Mouse (Mus musculus) MEL (cell line): ENCODE results near the gene Cyb5d2. TPM values are rescaled to one million over a fixed set of nuclear protein-coding genes. Genes with fewer than 3 reads are reported as not detected.

Experiments used
- DNase-seq: peaks from one replicate; pipeline ENCODE4 v3.0.0; 2011; ENCODE audit warnings: low read depth, low spot score
- H3K27ac ChIP-seq: 2 replicates; pipeline ENCODE4 v1.5.1; 2012; ENCODE audit warnings: low read depth, mild to moderate bottlenecking, control low read depth, low read length, moderate library complexity; ENCODE audit not compliant: control insufficient read depth
- H3K27me3 ChIP-seq, 2 experiments: fragments of 150-350 bp in 1 of 2; sonication (generic) in 1 of 2; 2 replicates each; pipeline ENCODE4 v1.6.1; 2012; ENCODE audit warnings: low read length in 2 of 2, mild to moderate bottlenecking in 2 of 2, improper control_type of control experiment in 1 of 2, moderate library complexity in 1 of 2; ENCODE audit not compliant: insufficient read depth in 2 of 2, control insufficient read depth in 1 of 2
- H3K36me3 ChIP-seq, 2 experiments: 2 replicates each; pipeline ENCODE4 v1.6.1; 2012 to 2014; ENCODE audit warnings: low read length in 2 of 2, improper control_type of control experiment in 1 of 2, inconsistent platforms in 1 of 2, mild to moderate bottlenecking in 1 of 2; ENCODE audit not compliant: insufficient read depth in 2 of 2, control insufficient read depth in 1 of 2
- H3K4me1 ChIP-seq, 2 experiments: fragments of 150-350 bp in 1 of 2; sonication (generic) in 1 of 2; 2 replicates each; pipeline ENCODE4 v1.6.1; 2012; ENCODE audit warnings: low read length in 2 of 2, improper control_type of control experiment in 1 of 2, mild to moderate bottlenecking in 1 of 2; ENCODE audit not compliant: insufficient read depth in 2 of 2, control insufficient read depth in 1 of 2
- H3K4me3 ChIP-seq, 2 experiments: fragments of 150-350 bp in 1 of 2; sonication (generic) in 1 of 2; 2 replicates each; pipeline ENCODE4 v1.5.1; 2012; ENCODE audit warnings: low read depth in 2 of 2, low read length in 2 of 2, mild to moderate bottlenecking in 2 of 2, moderate library complexity in 2 of 2, control low read depth in 1 of 2, improper control_type of control experiment in 1 of 2; ENCODE audit not compliant: control insufficient read depth in 1 of 2, insufficient read depth in 1 of 2
- H3K79me2 ChIP-seq: 2 replicates; pipeline ENCODE4 v1.6.1; 2012; ENCODE audit warnings: mild to moderate bottlenecking, low read length, moderate library complexity; ENCODE audit not compliant: control insufficient read depth, poor library complexity, insufficient read depth
- H3K9ac ChIP-seq: 2 replicates; pipeline ENCODE4 v1.6.1; 2012; ENCODE audit warnings: low read depth, mild to moderate bottlenecking, control low read depth, low read length, moderate library complexity; ENCODE audit not compliant: control insufficient read depth, poor library complexity, severe bottlenecking
- H3K9me3 ChIP-seq: fragments of 150-350 bp; sonication (generic); replicated peaks from 2 replicates; pipeline ENCODE4 v1.6.1; 2012; ENCODE audit warnings: mild to moderate bottlenecking, low read length, improper control_type of control experiment, moderate library complexity; ENCODE audit not compliant: insufficient read depth
- E2F4 ChIP-seq: IDR thresholded peaks from 2 replicates; pipeline ENCODE4 v1.6.1; 2011; ENCODE audit warnings: low read depth, low read length, improper control_type of control experiment, borderline replicate concordance
- EP300 ChIP-seq, 2 experiments: IDR thresholded peaks; 2 replicates each; pipeline ENCODE4 v1.6.1; 2011; ENCODE audit warnings: improper control_type of control experiment in 2 of 2, low read length in 2 of 2, low read depth in 1 of 2, mild to moderate bottlenecking in 1 of 2
- GATA1 ChIP-seq: IDR thresholded peaks from 2 replicates; pipeline ENCODE4 v1.6.1; 2011; ENCODE audit warnings: low read depth, low read length, improper control_type of control experiment
- JUND ChIP-seq: IDR thresholded peaks from 2 replicates; pipeline ENCODE4 v1.6.1; 2011; ENCODE audit warnings: low read depth, mild to moderate bottlenecking, improper control_type of control experiment, low read length
- MAFK ChIP-seq: IDR thresholded peaks from 2 replicates; pipeline ENCODE4 v1.6.1; 2011; ENCODE audit warnings: low read depth, mild to moderate bottlenecking, low read length, improper control_type of control experiment, borderline replicate concordance
- MAX ChIP-seq: IDR thresholded peaks from 2 replicates; pipeline ENCODE4 v1.6.1; 2011; ENCODE audit warnings: low read length, improper control_type of control experiment
- MYB ChIP-seq: IDR thresholded peaks from 2 replicates; pipeline ENCODE4 v1.6.1; 2011; ENCODE audit warnings: mild to moderate bottlenecking, low read depth, low read length, improper control_type of control experiment
- NELFE ChIP-seq: IDR thresholded peaks from 2 replicates; pipeline ENCODE4 v1.6.1; 2011; ENCODE audit warnings: low read depth, low read length, improper control_type of control experiment
- POLR2A ChIP-seq, 2 experiments: IDR thresholded peaks; 2 replicates each; pipeline ENCODE4 v1.6.1; 2011 to 2012; ENCODE audit warnings: low read length in 2 of 2, mild to moderate bottlenecking in 2 of 2, control low read depth in 1 of 2, improper control_type of control experiment in 1 of 2, low read depth in 1 of 2, moderate library complexity in 1 of 2; ENCODE audit not compliant: control insufficient read depth in 1 of 2, insufficient read depth in 1 of 2, poor library complexity in 1 of 2
- POLR2AphosphoS2 ChIP-seq: IDR thresholded peaks from 2 replicates; pipeline ENCODE4 v1.6.1; 2011; ENCODE audit warnings: low read length, improper control_type of control experiment
- POLR2AphosphoS5 ChIP-seq: IDR thresholded peaks from 2 replicates; pipeline ENCODE4 v1.6.1; 2012; ENCODE audit warnings: low read depth, borderline replicate concordance, mild to moderate bottlenecking, inconsistent platforms, low read length, moderate library complexity, mixed read lengths
- RAD21 ChIP-seq: IDR thresholded peaks from 2 replicates; pipeline ENCODE4 v1.6.1; 2011; ENCODE audit warnings: mild to moderate bottlenecking, low read depth, low read length, improper control_type of control experiment
- RCOR1 ChIP-seq: IDR thresholded peaks from 2 replicates; pipeline ENCODE4 v1.6.1; 2012; ENCODE audit warnings: low read depth, mild to moderate bottlenecking, inconsistent platforms, low read length, improper control_type of control experiment
- SMC3 ChIP-seq: IDR thresholded peaks from 2 replicates; pipeline ENCODE4 v1.6.1; 2011; ENCODE audit warnings: low read depth, low read length, improper control_type of control experiment
- TBP ChIP-seq: IDR thresholded peaks from 2 replicates; pipeline ENCODE4 v1.8.0; 2011; ENCODE audit warnings: low read depth, low read length, improper control_type of control experiment
- TCF12 ChIP-seq: IDR thresholded peaks from 2 replicates; pipeline ENCODE4 v1.6.1; 2014; ENCODE audit warnings: low read depth, mild to moderate bottlenecking, inconsistent platforms, low read length, improper control_type of control experiment, moderate library complexity
- USF1 ChIP-seq: IDR thresholded peaks from 2 replicates; pipeline ENCODE4 v1.6.1; 2014; ENCODE audit warnings: low read depth, mild to moderate bottlenecking, inconsistent platforms, low read length, improper control_type of control experiment, moderate library complexity
- ZMIZ1 ChIP-seq: IDR thresholded peaks from 2 replicates; pipeline ENCODE4 v1.6.1; 2012; ENCODE audit warnings: low read depth, mild to moderate bottlenecking, inconsistent platforms, low read length, improper control_type of control experiment, moderate library complexity
- ZNF384 ChIP-seq: IDR thresholded peaks from 2 replicates; pipeline ENCODE4 v1.6.1; 2012; ENCODE audit warnings: low read depth, mild to moderate bottlenecking, inconsistent platforms, low read length, improper control_type of control experiment
- polyA plus RNA-seq, 2 experiments: library from polyadenylated mRNA; stranded (reverse) in 1 of 2; unstranded in 1 of 2; fragments of >175 nt in 1 of 2; fragments of >200 nt in 1 of 2; gene quantifications; 2 replicates each; pipeline versions ENCODE4 v1.2.1 to v1.2.4; 2012; ENCODE audit warnings: low replicate concordance in 2 of 2, low read depth in 1 of 2; ENCODE audit not compliant: insufficient read length in 2 of 2, insufficient read depth in 1 of 2, missing spikeins in 1 of 2
- total RNA-seq: library from RNA; depleted of rRNA; stranded (reverse); fragments of 300-350 nt; gene quantifications from 2 replicates; pipeline ENCODE4 v1.2.3, GENCODE M21; 2012

Gene Cyb5d2
- total and polyA plus RNA-seq, 3 experiments: 4.6 to 7.2 TPM; not detected in 1

- Histone ChIP-seq H3K36me3 (peaks cover 2 to 4% of the 10 kb centered on the region in 2 experiments; a peak in 1 of 4 replicates), H3K9me3 (no peaks in the 10 kb centered on the region), H3K4me1 (no peaks in the 10 kb centered on the region), H3K79me2 (no peaks in the 10 kb centered on the region), H3K27ac (no peak overlapping the region), H3K4me3 (no peak overlapping the region), H3K27me3 (no peaks in the 10 kb centered on the region), H3K9ac (no peak overlapping the region)
- peak; percentile 58 for DNase-seq
- TF ChIP-seq TCF12 (no peak), SMC3 (no peak; the same call in 1 of the 2 replicates), GATA1 (peak; percentile 34; the same call in 1 of the 2 replicates), MAFK (no peak), TBP (no peak), ZNF384 (no peak), MAX (peak; percentile 38; the same call in 1 of the 2 replicates), EP300 (IDR thresholded peaks at IDR 0.05; ENCODE audit: low read depth in 1 of 2, low read length in 2 of 2) (no peak), ZMIZ1 (peak; percentile 85), USF1 (peak; percentile 65), POLR2AphosphoS2 (peak; percentile 17; the same call in 1 of the 2 replicates), POLR2AphosphoS5 (no peak), NELFE (no peak), JUND (no peak)
Measured at GRCm38 (mm10) chr11:72771461-72771860, 24.5 kb downstream of the Cyb5d2 start.

GRCm38 (mm10) chr11:72770816-72771215, 25.1 kb downstream of the Cyb5d2 start:
- Histone ChIP-seq H3K9me3 (no peaks in the 10 kb centered on the region), H3K27ac (no peak overlapping the region), H3K4me1 (no peaks in the 10 kb centered on the region), H3K9ac (no peak overlapping the region), H3K4me3 (no peak overlapping the region), H3K36me3 (peaks cover 2 to 4% of the 10 kb centered on the region in 2 experiments; a peak in 1 of 4 replicates), H3K27me3 (no peaks in the 10 kb centered on the region), H3K79me2 (no peaks in the 10 kb centered on the region)
- TF ChIP-seq RAD21: no peak
- TF ChIP-seq E2F4: no peak
- TF ChIP-seq POLR2A (IDR thresholded peaks at IDR 0.05; ENCODE audit: control insufficient read depth in 1 of 2, insufficient read depth in 1 of 2, low read depth in 1 of 2, low read length in 2 of 2, poor library complexity in 1 of 2): peak in 1 of 2 experiments; percentile 16; a peak in 1 of 4 replicates
- no peak for TF ChIP-seq RCOR1
- peak; percentile 42 for TF ChIP-seq POLR2AphosphoS2
- no peak for TF ChIP-seq ZNF384
- no peak for TF ChIP-seq MYB
- DNase-seq: peak; percentile 45
